Mouse (Mus musculus): ENCODE data around the gene Rxra.

GRCm38 (mm10) chr2:27633471-27633870, 42.8 kb upstream of the Rxra start:
- TF ChIP-seq TAL1 (IDR thresholded peaks at IDR 0.05; ENCODE audit: low read length) (no peak), GATA1 (IDR thresholded peaks at IDR 0.05; ENCODE audit: low read length) (no peak)
